Mouse (Mus musculus) brain, adult 10 weeks (tissue): ENCODE results near the gene 4930595D18Rik. TPM values are rescaled to one million over a fixed set of nuclear protein-coding genes. Genes with fewer than 3 reads are reported as not detected.

Experiments
- polyA plus RNA-seq: library from polyadenylated mRNA; stranded (reverse); fragments of 350-450 nt; fragmentation: Illumina TruSeq; extraction: RNeasy Lipid Tissue Mini Kit (QIAGEN cat#74804); gene quantifications from one replicate; pipeline ENCODE4 v1.2.3, GENCODE M21; 2015; ENCODE audit warnings: low read depth, low replicate concordance

The 4930595D18Rik gene
- not detected for polyA plus RNA-seq

DNA sequence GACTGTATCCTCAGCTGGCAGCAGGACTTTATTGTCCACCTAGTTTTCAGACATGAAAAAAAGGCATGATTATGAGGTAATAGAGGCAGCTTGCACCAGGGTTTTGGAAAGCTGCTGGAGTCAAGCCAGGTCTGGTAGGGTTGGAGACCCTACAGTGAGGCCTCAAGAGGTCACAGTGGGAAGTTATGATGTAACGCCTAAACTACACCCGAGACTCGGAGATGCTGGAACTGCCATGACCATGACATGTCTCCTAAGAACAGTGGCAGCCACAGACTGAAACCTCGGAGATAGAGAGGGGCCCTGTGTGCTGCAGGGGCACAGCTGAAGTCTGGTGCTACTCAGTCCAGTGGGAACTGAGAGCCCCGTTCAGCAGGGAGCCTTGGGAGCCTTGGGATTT lies at the start of gene 4930595D18Rik:
Gene 4930595D18Rik (minus strand): TSS at position 16 of the 400 bp plus-strand sequence.

DNA sequence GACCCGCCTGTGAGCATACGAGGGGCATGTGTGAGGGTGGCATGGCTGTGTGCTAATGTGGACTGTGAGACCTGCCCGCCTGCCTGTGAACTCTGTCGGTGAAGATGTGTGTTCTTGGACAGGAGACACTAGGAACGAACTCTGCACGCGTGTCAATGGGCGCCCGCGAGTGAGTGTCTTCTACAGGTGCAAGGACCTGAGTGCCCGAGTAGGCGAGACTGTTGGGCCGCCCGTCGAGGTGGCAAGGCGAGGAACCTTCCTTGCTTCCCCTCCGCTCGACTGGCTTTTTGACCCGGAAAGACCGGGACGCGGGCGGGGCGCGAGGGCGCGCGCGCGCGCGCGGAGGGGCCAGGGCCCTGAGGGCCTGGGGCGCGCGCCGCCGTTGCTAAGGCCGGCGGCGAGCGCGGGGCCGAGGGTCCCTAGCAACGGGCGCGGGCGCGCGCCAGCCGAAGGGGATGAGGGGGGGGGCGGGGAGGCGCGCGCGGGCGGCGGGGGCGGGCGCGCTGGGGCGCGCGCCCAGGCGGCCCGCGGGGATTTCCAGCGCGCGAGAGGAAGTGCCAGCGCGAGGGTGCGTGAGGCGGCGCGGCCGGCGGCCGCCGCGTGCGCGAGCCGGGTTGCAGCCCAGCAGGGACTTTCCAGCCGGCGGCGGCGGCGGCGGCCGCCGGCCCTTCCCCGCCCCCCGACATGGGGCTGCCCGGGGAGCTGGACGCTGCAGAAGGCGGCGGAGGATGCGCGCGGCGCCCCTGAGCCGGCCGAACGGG lies 18.3 kb downstream of the 4930595D18Rik start, which contains the start of gene Traf3:
Gene Traf3 (plus strand): TSS at position 540 of the 761 bp plus-strand sequence.

Other genes starting within 250 kb of the 4930595D18Rik start
- gene Ankrd9, start 205.5 kb downstream of the 4930595D18Rik start, polyA plus RNA-seq = 13.0 TPM
- gene Rcor1, start 145.1 kb downstream of the 4930595D18Rik start, polyA plus RNA-seq = 11.1 TPM
- 22.8 TPM for gene Traf3, start 18.1 kb downstream of the 4930595D18Rik start, polyA plus RNA-seq
- gene Amn, start 86.6 kb upstream of the 4930595D18Rik start, polyA plus RNA-seq = 8.6 TPM
- 78.4 TPM for gene Cdc42bpb, start 193.2 kb upstream of the 4930595D18Rik start, polyA plus RNA-seq
- gene Lbhd2, start 222.3 kb upstream of the 4930595D18Rik start, polyA plus RNA-seq = 5.5 TPM
- 2.3 TPM for gene Exoc3l4, start 232.5 kb upstream of the 4930595D18Rik start, polyA plus RNA-seq